Mouse (Mus musculus) heart, adult 9 months (tissue): ENCODE measurements at regions not wholly inside any gene's neighbourhood (a gene's known extent, or its start where the extent isn't known, plus 50 kb on each side); places are given as distances from the start of the nearest gene placed in this dataset.
A peak's percentile ranks its signal among the peaks of the same experiment; 100 is the strongest.

Experiments used
- DNase-seq, 2 experiments: peaks; one replicate each; pipeline ENCODE4 v3.0.0; 2022; ENCODE audit warnings: low spot score in 2 of 2

DNA sequence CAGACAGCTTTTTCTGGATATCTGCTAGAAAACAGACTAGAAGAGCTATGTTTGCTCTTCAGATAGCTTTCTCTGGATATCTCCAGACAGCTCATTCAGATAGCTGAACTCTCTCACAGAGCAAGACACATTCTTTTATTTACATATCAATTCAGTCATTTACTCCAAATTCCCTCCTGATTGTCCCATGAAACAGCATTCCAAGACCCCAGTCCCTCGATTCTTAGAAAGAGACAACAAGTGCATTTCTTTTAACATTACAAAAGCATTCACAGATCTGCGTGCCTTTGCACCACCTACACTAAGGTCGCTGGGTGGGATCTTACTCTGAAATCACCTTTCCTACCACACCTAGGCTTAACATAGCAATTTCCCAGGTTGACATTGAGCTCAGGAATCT is 1039.5 kb upstream of the Ddx18 start:
- no peak for DNase-seq

DNA sequence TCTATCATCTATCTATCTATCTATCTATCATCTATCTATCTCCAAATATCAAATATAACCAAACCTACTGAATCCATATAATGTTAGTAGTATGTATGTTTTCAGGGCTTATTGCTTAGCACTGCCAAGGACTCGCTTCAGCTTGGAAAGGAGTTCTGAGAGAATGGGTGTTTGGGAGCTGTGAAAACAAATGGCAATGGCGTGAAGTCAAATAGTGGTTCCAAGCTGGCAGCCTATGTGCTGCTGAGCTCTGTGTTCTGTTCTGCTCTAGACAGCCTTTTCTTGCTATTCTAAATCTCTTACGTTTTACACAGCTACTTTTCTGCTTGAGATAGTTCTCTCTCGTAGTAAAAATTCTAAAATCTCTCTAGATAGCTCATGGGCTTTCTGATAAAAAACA is 1008.2 kb upstream of the Ddx18 start:
- no peak for DNase-seq

DNA sequence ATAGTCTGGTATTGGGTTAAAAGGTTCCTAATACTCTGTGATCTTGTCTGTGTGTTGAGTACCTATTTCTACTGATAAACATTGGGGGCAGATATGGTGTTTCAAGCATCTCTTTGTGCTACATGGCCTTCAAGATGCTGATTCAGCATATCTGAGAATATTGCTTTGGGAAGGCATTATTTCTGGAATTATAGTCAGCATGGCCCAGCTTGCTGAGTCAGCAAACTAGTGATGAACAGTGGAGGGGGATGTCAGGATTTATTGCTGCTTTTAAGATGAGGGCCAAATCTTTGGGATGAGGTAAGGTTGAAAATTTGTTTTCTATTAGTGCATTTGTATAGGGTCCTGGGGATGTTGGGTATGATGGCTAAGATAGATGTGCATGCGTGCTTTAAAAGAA is 983.8 kb upstream of the Ddx18 start:
- no peak for DNase-seq

- no peak for DNase-seq
These were observed 941.8 kb upstream of the Ddx18 start for GRCm38 (mm10) chr1:122509580-122509979.

GRCm38 (mm10) chr1:122501707-122502106 is 933.9 kb upstream of the Ddx18 start:
- no peak for DNase-seq

- DNase-seq = no peak
These were observed 910.2 kb upstream of the Ddx18 start for GRCm38 (mm10) chr1:122478003-122478402.

- DNase-seq = no peak
These were observed 896.1 kb upstream of the Ddx18 start for GRCm38 (mm10) chr1:122463931-122464330.

DNA sequence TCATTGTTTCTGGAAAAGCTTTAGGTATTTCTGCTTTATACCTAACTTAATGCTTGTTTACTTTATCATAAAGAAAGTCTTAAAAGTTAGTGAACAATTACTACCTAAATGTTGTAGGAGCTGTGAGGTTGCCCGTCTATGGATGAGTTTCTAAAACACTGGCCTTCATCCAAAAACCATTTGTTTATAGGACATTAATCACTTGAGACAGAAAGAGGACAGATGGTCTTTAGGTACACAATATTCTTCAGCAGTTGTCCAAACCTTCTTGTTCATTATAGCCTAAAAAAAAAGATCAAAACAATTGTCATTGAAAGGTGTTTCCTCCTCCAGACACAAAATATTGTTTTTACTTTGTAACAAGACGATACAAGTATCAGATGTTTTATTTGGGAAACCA is 891.3 kb upstream of the Ddx18 start:
- DNase-seq = no peak

DNA sequence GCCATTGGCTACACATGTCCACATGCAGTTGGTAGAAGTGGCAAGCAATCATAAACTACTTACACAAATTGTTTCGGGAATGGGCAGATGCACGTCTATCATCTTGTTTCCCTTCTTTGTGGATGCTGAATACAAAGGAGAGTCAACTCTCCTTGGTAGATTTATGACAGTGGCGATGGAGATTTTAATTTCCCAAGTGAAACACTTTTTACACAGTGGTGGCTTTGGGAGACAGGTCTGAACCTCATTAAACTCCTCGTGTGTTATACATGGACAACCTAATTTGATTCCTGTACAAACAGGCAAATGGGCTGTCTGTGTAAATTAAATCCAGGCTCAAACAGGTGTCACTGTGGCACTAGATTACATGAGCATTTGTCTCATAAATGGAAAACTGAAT is 887.1 kb upstream of the Ddx18 start:
- DNase-seq = no peak

DNA sequence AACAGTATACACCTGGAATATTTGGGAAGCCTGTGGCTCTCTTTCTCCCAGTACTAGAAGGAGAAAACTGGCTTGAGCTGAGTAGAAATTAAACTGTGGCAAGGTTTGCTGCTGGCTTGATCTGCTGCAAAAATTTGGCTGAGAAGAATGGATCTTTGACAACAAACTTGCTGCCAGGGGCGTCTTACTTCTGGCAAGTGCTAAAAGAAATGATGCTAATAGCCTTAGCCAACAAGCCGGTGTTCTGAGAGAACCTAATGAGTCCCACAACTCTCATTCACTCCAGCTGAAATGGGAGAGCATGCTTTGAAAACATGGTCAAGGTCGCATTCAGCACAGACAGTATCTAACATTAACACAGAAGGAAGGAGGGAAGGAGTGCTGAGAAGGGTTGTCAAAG is 885.8 kb upstream of the Ddx18 start:
- no peak for DNase-seq

GRCm38 (mm10) chr1:122439358-122439757 is 871.6 kb upstream of the Ddx18 start:
- no peak for DNase-seq

DNA sequence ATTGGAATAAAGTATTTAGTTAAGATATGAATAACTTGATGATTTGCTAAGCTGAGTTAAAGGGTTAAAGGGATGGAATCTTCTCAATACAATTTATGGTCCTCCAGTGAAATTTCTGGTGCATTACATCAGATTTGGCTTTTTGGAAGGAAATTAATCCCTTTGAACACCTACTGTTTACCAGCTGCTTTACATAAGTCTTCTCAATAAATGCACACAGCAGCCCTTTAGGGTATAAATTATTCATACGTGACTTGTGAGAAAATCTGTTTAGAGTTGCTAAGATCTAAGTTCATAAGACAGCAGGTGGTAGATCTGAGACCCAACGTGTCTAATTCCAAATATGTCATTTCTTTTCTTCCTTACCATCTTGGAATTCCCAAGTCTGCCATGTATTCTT is 855.7 kb upstream of the Ddx18 start:
- no peak for DNase-seq

- DNase-seq = no peak
These were observed 828.6 kb upstream of the Ddx18 start for GRCm38 (mm10) chr1:122396342-122396741.

DNA sequence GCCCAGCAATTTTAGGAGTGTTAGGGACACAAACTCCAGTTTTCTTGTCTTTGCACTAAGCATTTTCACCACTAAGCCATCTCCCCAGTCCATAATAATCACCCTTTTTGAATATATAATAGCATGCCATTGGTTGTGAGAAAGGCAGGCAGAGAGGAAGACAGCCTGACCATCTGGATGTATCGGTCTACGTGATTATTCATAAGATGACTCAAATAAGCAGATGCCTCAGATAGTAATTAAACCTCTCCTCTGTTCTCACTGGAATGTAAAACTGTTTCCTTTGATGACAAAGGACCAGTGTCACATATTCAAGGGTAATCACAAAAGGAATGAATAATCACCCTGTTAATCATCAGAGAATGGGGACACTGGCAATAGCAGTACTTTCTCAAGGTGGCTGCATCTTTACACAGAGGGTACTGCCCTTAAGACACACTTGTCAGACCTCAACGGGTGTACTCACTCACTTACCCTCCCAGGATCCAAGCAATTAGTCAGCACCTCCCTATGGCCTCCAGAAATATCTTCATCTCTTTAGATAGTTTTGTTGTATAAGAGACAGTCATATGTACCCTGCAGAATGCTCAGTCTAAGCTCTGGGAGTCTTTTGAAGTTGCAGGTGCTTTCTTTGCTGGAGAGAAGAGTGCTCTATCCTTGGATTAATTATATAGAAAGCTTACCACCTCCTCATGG is 826.0 kb upstream of the Ddx18 start:
- DNase-seq = no peak

- DNase-seq = peak; percentile 72 to 84
These were observed 789.2 kb upstream of the Ddx18 start for GRCm38 (mm10) chr1:122357015-122357414.

- DNase-seq = no peak
These were observed 783.7 kb upstream of the Ddx18 start for GRCm38 (mm10) chr1:122351530-122351929.

DNA sequence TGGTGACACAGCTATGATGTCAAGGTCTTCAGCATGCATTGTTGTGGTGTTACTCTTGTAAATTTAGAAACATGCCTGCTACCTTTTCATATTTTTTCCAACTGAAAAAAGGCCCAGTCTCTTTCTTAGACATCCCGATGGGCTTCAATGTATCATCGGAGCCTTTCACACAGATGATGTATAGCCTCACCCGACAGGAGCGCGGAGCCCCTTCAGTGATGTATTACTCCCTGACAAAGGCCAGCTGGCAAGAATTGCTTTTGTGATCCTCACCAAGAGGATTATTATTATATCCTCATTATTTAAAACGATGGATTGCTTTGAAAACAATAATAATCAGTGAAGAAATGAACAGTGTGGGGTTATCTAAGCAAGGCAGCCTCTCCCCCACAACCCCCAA is 765.5 kb upstream of the Ddx18 start:
- no peak for DNase-seq

DNA sequence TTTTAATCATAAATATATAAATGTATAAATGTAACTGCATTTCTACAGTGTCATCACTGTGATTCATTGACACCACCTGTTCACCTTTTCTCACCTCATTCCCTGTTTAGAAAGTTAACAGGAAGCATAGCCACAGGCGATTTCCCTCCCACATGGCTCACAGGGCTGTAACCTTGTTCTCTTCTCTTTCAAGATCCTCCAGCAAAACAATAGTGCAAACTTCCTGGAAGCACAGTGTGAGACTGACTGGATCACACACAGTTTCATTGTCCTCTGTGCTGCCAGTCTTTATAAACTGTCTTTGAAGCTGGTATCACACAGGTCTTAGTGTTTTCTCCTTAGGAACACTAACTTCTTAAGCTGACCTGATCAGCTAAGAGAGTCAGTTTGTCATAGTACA is 760.5 kb upstream of the Ddx18 start:
- no peak for DNase-seq
